Comparison of ENCODE assay signal across 7 mouse cellular contexts in genomic region chr10:75951424-75952050, GRCm38 (mm10). TPM values are rescaled to one million over a fixed set of nuclear protein-coding genes. Genes with fewer than 3 reads are reported as not detected.
DNase-seq lines count a peak whose midpoint lies in the region; ATAC-seq and TF ChIP-seq lines count a peak whose summit lies in the region.

No protein-coding gene starts in this region.

- peak overlapping the region; percentile 95 for H3K4me2 ChIP-seq in heart, embryonic 13.5 days

- TF ChIP-seq CTCF in ES-Bruce4 (IDR thresholded peaks at IDR 0.05; ENCODE audit: low read depth, low read length), result peak; percentile 9

- WGBS in heart, embryonic 13.5 days, result 4% methylated on average over 13 of the region's 13 CpGs

- peak overlapping the region; percentile 70 for H3K4me3 ChIP-seq in ES-Bruce4 (ENCODE audit: low read depth, low read length)
- H3K4me3 ChIP-seq in heart, embryonic 13.5 days, result peak overlapping the region; percentile 58

- H3K9me3 ChIP-seq in ES-Bruce4 (replicated peaks; ENCODE audit: control insufficient read depth, insufficient read depth, low read length, poor library complexity, severe bottlenecking), result no peaks in the 10 kb centered on the region
- H3K9me3 ChIP-seq in heart, embryonic 13.5 days, result no peaks in the 10 kb centered on the region

- no peak for TF ChIP-seq POLR2A in ES-Bruce4 (IDR thresholded peaks at IDR 0.05; ENCODE audit: insufficient read depth, low read length)

- H3K27ac ChIP-seq in ES-Bruce4 (ENCODE audit: insufficient read depth, low read length), result no peak overlapping the region; the same call in 1 of the 2 replicates
- no peak overlapping the region for H3K27ac ChIP-seq in heart, embryonic 13.5 days (replicated peaks)

- H3K36me3 ChIP-seq in ES-Bruce4 (ENCODE audit: control insufficient read depth, insufficient read depth, low read length, poor library complexity, severe bottlenecking), result no peaks in the 10 kb centered on the region
- H3K36me3 ChIP-seq in heart, embryonic 13.5 days, result no peaks in the 10 kb centered on the region

- H3K9ac ChIP-seq in ES-Bruce4 (ENCODE audit: low read depth, poor library complexity, severe bottlenecking), result peak overlapping the region; percentile 77
- H3K9ac ChIP-seq in heart, embryonic 13.5 days, result peak overlapping the region; percentile 83

- no peaks in the 10 kb centered on the region for H3K27me3 ChIP-seq in ES-Bruce4 (ENCODE audit: control insufficient read depth, insufficient read depth, low read length, poor library complexity, severe bottlenecking)
- H3K27me3 ChIP-seq in heart, embryonic 13.5 days (replicated peaks), result peaks cover 56% of the 10 kb centered on the region

- H3K4me1 ChIP-seq in ES-Bruce4 (ENCODE audit: control insufficient read depth, insufficient read depth, low read length), result peaks cover 5% of the 10 kb centered on the region
- peaks cover 19% of the 10 kb centered on the region for H3K4me1 ChIP-seq in heart, embryonic 13.5 days

- peak; percentile 75 for DNase-seq in A20 (ENCODE audit: low read depth, low spot score)
- DNase-seq in cerebellum, postnatal 36 days, result peak; percentile 37 to 67
- peak; percentile 58 for DNase-seq in kidney, postnatal 14 days
- DNase-seq in lung, postnatal 36 days, result peak; percentile 77
- DNase-seq in skeletal muscle tissue, adult 2 months (ENCODE audit: low read depth, low spot score), result peak; percentile 40

- TF ChIP-seq EP300 in ES-Bruce4 (IDR thresholded peaks at IDR 0.05; ENCODE audit: insufficient read depth, low read depth, low read length), result no peak

- no peak for ATAC-seq in heart, embryonic 13.5 days (ENCODE audit: extremely low read depth, insufficient number of reproducible peaks, low FRiP score, low TSS enrichment)

RNA-seq across cellular contexts. Expression of gene Gm5134, which starts 2.8 kb away (rescaled TPM):
- 0.38 and 0.43 TPM in 2 replicates for polyA plus RNA-seq in ES-Bruce4 (2011; ENCODE audit: insufficient read depth, insufficient read length, low read depth, missing spikeins)
- polyA plus RNA-seq in heart, embryonic 13.5 days (2015; fragmentation: Nextera tagmentation; extraction: Ambion mirVana), result not detected in 2 replicates

RNA-seq across cellular contexts. Expression of gene Vpreb3, which starts 8.7 kb away (rescaled TPM):
- 1.2 TPM in 1 of 2 replicates, not detected in the other for polyA plus RNA-seq in ES-Bruce4 (2011; ENCODE audit: insufficient read depth, insufficient read length, low read depth, missing spikeins)
- 0.25 and 0.41 TPM in 2 replicates for polyA plus RNA-seq in heart, embryonic 13.5 days (2015; fragmentation: Nextera tagmentation; extraction: Ambion mirVana)

RNA-seq across cellular contexts. Expression of gene Gm867, which starts 11.1 kb away (rescaled TPM):
- 0.66 and 0.91 TPM in 2 replicates for polyA plus RNA-seq in ES-Bruce4 (2011; ENCODE audit: insufficient read depth, insufficient read length, low read depth, missing spikeins)
- 0.99 and 1.8 TPM in 2 replicates for polyA plus RNA-seq in heart, embryonic 13.5 days (2015; fragmentation: Nextera tagmentation; extraction: Ambion mirVana)

RNA-seq across cellular contexts. Expression of gene Mmp11, which starts 15.2 kb away (rescaled TPM):
- polyA plus RNA-seq in ES-Bruce4 (2011; ENCODE audit: insufficient read depth, insufficient read length, low read depth, missing spikeins), result 23.1 and 27.9 TPM in 2 replicates
- polyA plus RNA-seq in heart, embryonic 13.5 days (2015; fragmentation: Nextera tagmentation; extraction: Ambion mirVana), result 28.6 and 30.7 TPM in 2 replicates

RNA-seq across cellular contexts. Expression of gene Chchd10, which starts 18.6 kb away (rescaled TPM):
- polyA plus RNA-seq in ES-Bruce4 (2011; ENCODE audit: insufficient read depth, insufficient read length, low read depth, missing spikeins), result 405 and 450 TPM in 2 replicates
- polyA plus RNA-seq in heart, embryonic 13.5 days (2015; fragmentation: Nextera tagmentation; extraction: Ambion mirVana), result 463 and 524 TPM in 2 replicates
